Mouse (Mus musculus) kidney, embryonic 15.5 days (tissue): Measurements from ENCODE around the gene Adcy5. TPM values are rescaled to one million over a fixed set of nuclear protein-coding genes. Genes with fewer than 3 reads are reported as not detected.

Experiments used
- polyA plus RNA-seq: library from polyadenylated mRNA; unstranded; fragments of >200 nt; fragmentation: Nextera tagmentation; extraction: Ambion mirVana; gene quantifications from 2 replicates; pipeline ENCODE4 v1.2.1, GENCODE M21; 2015

Gene Adcy5
- polyA plus RNA-seq, 1 experiment from 2014 or later, result 0.87 TPM

Other genes starting within 250 kb of the Adcy5 start
- 103 and 108 TPM in 2 replicates for gene Hacd2, start 132.4 kb upstream of the Adcy5 start, polyA plus RNA-seq
- gene Sec22a, start 209.0 kb downstream of the Adcy5 start, polyA plus RNA-seq, result 48.9 and 51.8 TPM in 2 replicates